Mouse (Mus musculus) liver, embryonic 15.5 days (tissue): ENCODE results near the gene Ubl5. TPM values are rescaled to one million over a fixed set of nuclear protein-coding genes. Genes with fewer than 3 reads are reported as not detected.

Experiments
- polyA plus RNA-seq: library from polyadenylated mRNA; unstranded; fragments of >200 nt; fragmentation: Nextera tagmentation; extraction: Ambion mirVana; gene quantifications from 2 replicates; pipeline ENCODE4 v1.2.1, GENCODE M21; 2015

Gene Ubl5
- polyA plus RNA-seq, 1 experiment from 2014 or later: 228 TPM

Other genes starting within 250 kb of the Ubl5 start
- gene Zfp26, start 182.7 kb upstream of the Ubl5 start, polyA plus RNA-seq: 3.0 and 3.7 TPM in 2 replicates
- gene Zfp426, start 150.1 kb upstream of the Ubl5 start, polyA plus RNA-seq: 6.4 and 7.6 TPM in 2 replicates
- 12.3 and 12.9 TPM in 2 replicates for gene Zfp266, start 121.5 kb upstream of the Ubl5 start, polyA plus RNA-seq
- 1.9 and 2.2 TPM in 2 replicates for gene Zfp846, start 61.6 kb upstream of the Ubl5 start, polyA plus RNA-seq
- gene Fbxl12, start 1.9 kb downstream of the Ubl5 start, polyA plus RNA-seq: 4.5 and 4.9 TPM in 2 replicates
- 23.1 and 23.5 TPM in 2 replicates for gene Pin1, start 9.2 kb downstream of the Ubl5 start, polyA plus RNA-seq
- gene Olfm2, start 103.5 kb downstream of the Ubl5 start, polyA plus RNA-seq: 0.20 and 0.30 TPM in 2 replicates
- 0.24 and 0.29 TPM in 2 replicates for gene Col5a3, start 172.2 kb downstream of the Ubl5 start, polyA plus RNA-seq
- gene Rdh8, start 175.6 kb downstream of the Ubl5 start, polyA plus RNA-seq: not detected in 2 replicates
- 5.0 and 7.0 TPM in 2 replicates for gene A230050P20Rik, start 225.8 kb downstream of the Ubl5 start, polyA plus RNA-seq
- 9.1 and 10.6 TPM in 2 replicates for gene Angptl6, start 236.8 kb downstream of the Ubl5 start, polyA plus RNA-seq
- 55.0 and 61.3 TPM in 2 replicates for gene Ppan, start 245.3 kb downstream of the Ubl5 start, polyA plus RNA-seq